Comparison of ENCODE assay signal across 6 mouse cellular contexts in genomic region chr17:6962339-6962738, GRCm38 (mm10). TPM values are rescaled to one million over a fixed set of nuclear protein-coding genes. Genes with fewer than 3 reads are reported as not detected.
"Had no signal": no experiment of that assay in that cellular context is flagged by ENCODE, and none has a peak within 500 bp of the region (broad histone marks: within the 10 kb centered on the region; RNA-seq: fewer than 3 reads in every experiment).

No protein-coding gene starts in this region.

RNA-seq across cellular contexts. Expression of gene Gm49721, which starts 16.4 kb away (rescaled TPM):
- polyA plus RNA-seq: intestine, embryonic 16.5 days; limb, embryonic 15.5 days; midbrain, embryonic 14.5 days; neural tube, embryonic 14.5 days; small intestine, adult 2 months; spleen, adult 2 months had no signal
